Mouse (Mus musculus) C2C12 (cell line): ENCODE measurements around the gene Sptbn1.

Experiments used
- CTCF ChIP-seq: IDR thresholded peaks from one replicate; pipeline ENCODE4 v1.5.1; 2011; ENCODE audit not compliant: control insufficient read depth, insufficient read depth, insufficient read length
- MYOD1 ChIP-seq: IDR thresholded peaks from one replicate; pipeline ENCODE4 v1.6.1; 2011; ENCODE audit warnings: low read depth; ENCODE audit not compliant: control insufficient read depth, insufficient read length

DNA sequence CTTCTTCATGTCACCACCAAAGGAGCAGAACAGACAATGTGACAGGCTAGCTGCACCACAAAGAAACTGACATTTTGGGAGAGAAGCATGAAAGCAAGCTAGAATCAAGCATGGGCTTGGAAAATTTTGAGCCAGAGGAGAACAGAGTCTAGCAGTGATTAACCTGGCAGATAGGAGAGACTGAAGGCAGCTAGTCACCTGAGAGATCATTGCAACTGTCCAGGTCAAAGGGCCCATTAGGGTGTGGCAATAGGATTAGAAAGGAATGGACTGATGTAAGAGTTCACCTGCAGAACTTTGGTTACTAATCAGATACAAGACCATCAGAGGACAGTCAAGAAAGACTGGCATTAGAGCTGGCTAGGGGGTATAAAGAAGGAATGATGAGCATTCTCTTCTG lies 67.6 kb downstream of the Sptbn1 start:
- TF ChIP-seq CTCF (no peak), MYOD1 (no peak)
